Mouse (Mus musculus): ENCODE data around the gene Ppfibp2. TPM values are rescaled to one million over a fixed set of nuclear protein-coding genes. Genes with fewer than 3 reads are reported as not detected.

Ppfibp2 gene
- polyA plus RNA-seq, 1 experiment from 2014 or later, result 15.1 TPM

GRCm38 (mm10) chr7:107757308-107758151 is 162.5 kb downstream of the Ppfibp2 start, which contains the start of gene Cyb5r2:
Gene Cyb5r2 (minus strand): TSS chr7:107758032.
- H3K27ac ChIP-seq, result no peak within 1 kb of the TSS
- H3K27me3 ChIP-seq, result no peaks in the 10 kb centered on the region
- 9% methylated on average over 23 of the region's 23 CpGs for WGBS
- peak within 1 kb of the TSS; percentile 54 for H3K9ac ChIP-seq (replicated peaks)
- peak within 1 kb of the TSS; percentile 60 for H3K4me2 ChIP-seq
- H3K4me3 ChIP-seq (replicated peaks), result peak within 1 kb of the TSS; percentile 36
- no peaks in the 10 kb centered on the region for H3K9me3 ChIP-seq
- H3K4me1 ChIP-seq (replicated peaks), result peaks cover 8% of the 10 kb centered on the region; the same call in 1 of the 2 replicates
- H3K36me3 ChIP-seq, result no peaks in the 10 kb centered on the region
- peak; percentile 67; the same call in 1 of the 2 replicates for ATAC-seq (ENCODE audit: insufficient number of reproducible peaks, insufficient read depth, low FRiP score, low TSS enrichment, low read depth)

- WGBS, result 71% methylated on average over 6 of the region's 6 CpGs
- Histone ChIP-seq H3K36me3 (no peaks in the 10 kb centered on the region), H3K9me3 (no peaks in the 10 kb centered on the region), H3K4me3 (replicated peaks) (no peak overlapping the region), H3K27me3 (no peaks in the 10 kb centered on the region), H3K4me1 (replicated peaks) (no peaks in the 10 kb centered on the region), H3K9ac (replicated peaks) (no peak overlapping the region), H3K27ac (no peak overlapping the region), H3K4me2 (no peak overlapping the region)
- no peak for ATAC-seq (ENCODE audit: insufficient number of reproducible peaks, insufficient read depth, low FRiP score, low TSS enrichment, low read depth)
Measured at GRCm38 (mm10) chr7:107770812-107771211, 175.8 kb downstream of the Ppfibp2 start.

GRCm38 (mm10) chr7:107778216-107778615 is 183.2 kb downstream of the Ppfibp2 start:
- no peak overlapping the region for H3K4me3 ChIP-seq (replicated peaks)
- no peaks in the 10 kb centered on the region for H3K4me1 ChIP-seq (replicated peaks)
- no peaks in the 10 kb centered on the region for H3K27me3 ChIP-seq
- ATAC-seq (ENCODE audit: insufficient number of reproducible peaks, insufficient read depth, low FRiP score, low TSS enrichment, low read depth), result no peak
- H3K9me3 ChIP-seq, result no peaks in the 10 kb centered on the region
- H3K9ac ChIP-seq (replicated peaks), result no peak overlapping the region
- WGBS, result 81% methylated on average over 1 of the region's 1 CpGs
- no peaks in the 10 kb centered on the region for H3K36me3 ChIP-seq
- no peak overlapping the region for H3K4me2 ChIP-seq
- H3K27ac ChIP-seq, result no peak overlapping the region

DNA sequence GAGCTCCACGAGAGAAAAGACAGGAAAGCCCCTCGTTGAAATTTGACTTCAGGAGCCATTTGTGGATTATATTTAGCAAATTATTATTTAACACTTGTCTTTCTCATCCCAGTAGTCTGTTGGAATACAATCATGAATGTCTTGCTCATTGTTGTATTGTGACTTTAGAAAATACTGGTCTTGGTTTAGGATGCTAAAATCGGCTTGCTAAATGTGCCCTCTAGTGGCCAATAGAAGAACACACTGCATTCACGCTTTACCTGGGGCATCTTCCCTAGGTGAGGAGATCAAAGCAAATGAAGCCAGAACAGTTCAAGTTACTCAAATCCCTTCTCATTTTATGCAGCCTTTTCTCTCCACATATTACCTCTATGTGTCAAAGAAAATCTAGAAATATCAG is 184.6 kb downstream of the Ppfibp2 start:
- Histone ChIP-seq H3K27ac (no peak overlapping the region), H3K4me3 (replicated peaks) (no peak overlapping the region), H3K9ac (replicated peaks) (no peak overlapping the region), H3K27me3 (no peaks in the 10 kb centered on the region), H3K4me2 (no peak overlapping the region), H3K9me3 (no peaks in the 10 kb centered on the region), H3K36me3 (no peaks in the 10 kb centered on the region), H3K4me1 (replicated peaks) (no peaks in the 10 kb centered on the region)
- 42% methylated on average over 4 of the region's 4 CpGs for WGBS
- no peak for ATAC-seq (ENCODE audit: insufficient number of reproducible peaks, insufficient read depth, low FRiP score, low TSS enrichment, low read depth)

DNA sequence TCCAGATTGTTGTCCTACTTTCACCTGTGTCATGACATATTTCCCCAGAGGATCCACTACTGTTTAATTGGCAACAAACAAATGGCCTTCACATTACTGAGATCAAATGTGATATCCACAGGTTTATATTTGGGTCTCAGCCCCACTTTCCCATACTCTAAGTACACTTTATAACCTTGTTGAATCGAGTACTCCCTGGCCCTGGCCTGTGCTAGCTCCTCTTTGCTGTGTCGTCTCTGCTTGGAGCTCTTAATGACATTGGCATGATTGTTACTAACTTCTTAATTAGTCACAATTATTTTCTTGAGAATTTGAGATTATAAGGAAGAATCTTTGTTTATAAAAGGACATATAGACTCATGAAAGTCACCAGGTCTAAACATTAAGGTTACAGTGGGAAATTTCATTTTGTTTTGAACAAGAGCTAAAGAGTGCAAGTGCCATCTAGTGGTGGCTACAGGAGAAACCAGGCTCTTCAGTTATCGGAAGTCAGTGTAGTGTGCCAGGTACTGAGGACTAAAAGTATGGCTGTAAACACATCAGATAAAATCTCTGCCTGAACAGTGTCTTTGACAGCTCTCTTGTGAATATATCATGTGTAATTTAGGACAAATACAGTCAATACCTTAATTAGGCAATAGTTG is 193.1 kb downstream of the Ppfibp2 start:
- no peaks in the 10 kb centered on the region for H3K36me3 ChIP-seq
- ATAC-seq (ENCODE audit: insufficient number of reproducible peaks, insufficient read depth, low FRiP score, low TSS enrichment, low read depth), result no peak
- WGBS, result 60% methylated on average over 3 of the region's 3 CpGs
- no peaks in the 10 kb centered on the region for H3K9me3 ChIP-seq
- no peak overlapping the region for H3K4me2 ChIP-seq
- no peaks in the 10 kb centered on the region for H3K27me3 ChIP-seq
- no peak overlapping the region for H3K27ac ChIP-seq
- H3K9ac ChIP-seq (replicated peaks), result no peak overlapping the region
- no peak overlapping the region for H3K4me3 ChIP-seq (replicated peaks)
- H3K4me1 ChIP-seq (replicated peaks), result no peaks in the 10 kb centered on the region

DNA sequence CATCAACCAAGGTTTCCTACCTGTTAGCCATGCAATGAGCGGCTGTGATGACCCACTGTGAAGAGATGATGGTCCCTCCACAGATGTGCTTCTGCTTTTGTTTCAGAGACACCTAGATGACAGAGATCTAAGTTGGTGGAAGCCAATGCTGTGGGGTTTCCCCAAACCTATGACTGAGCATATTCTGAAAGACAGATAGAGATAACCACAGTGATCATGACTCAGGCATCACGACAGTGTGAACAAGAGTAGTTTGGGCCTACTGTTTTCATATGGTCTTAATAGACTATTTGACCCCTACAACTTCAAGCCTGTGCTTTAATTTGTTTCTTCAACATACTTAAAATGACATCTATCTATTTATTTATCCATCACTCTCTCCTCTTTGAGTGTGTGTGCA is 201.5 kb downstream of the Ppfibp2 start:
- Histone ChIP-seq H3K4me1 (replicated peaks) (no peaks in the 10 kb centered on the region), H3K27me3 (no peaks in the 10 kb centered on the region), H3K27ac (no peak overlapping the region), H3K9me3 (no peaks in the 10 kb centered on the region), H3K4me2 (no peak overlapping the region), H3K4me3 (replicated peaks) (no peak overlapping the region), H3K9ac (replicated peaks) (no peak overlapping the region), H3K36me3 (no peaks in the 10 kb centered on the region)
- ATAC-seq (ENCODE audit: insufficient number of reproducible peaks, insufficient read depth, low FRiP score, low TSS enrichment, low read depth), result no peak
- WGBS, result 82% methylated on average over 2 of the region's 2 CpGs

Other genes starting within 250 kb of the Ppfibp2 start
- 3.1 and 3.2 TPM in 2 replicates for gene Syt9, start 224.5 kb upstream of the Ppfibp2 start, polyA plus RNA-seq (2016; fragmentation: Nextera tagmentation; extraction: Ambion mirVana)
- 30.2 and 32.1 TPM in 2 replicates for gene Olfml1, start 27.8 kb upstream of the Ppfibp2 start, polyA plus RNA-seq (2016; fragmentation: Nextera tagmentation; extraction: Ambion mirVana)
- not detected in 2 replicates for gene 5330417H12Rik, start 30.0 kb downstream of the Ppfibp2 start, polyA plus RNA-seq (2016; fragmentation: Nextera tagmentation; extraction: Ambion mirVana)
- 0.16 and 0.37 TPM in 2 replicates for gene Cyb5r2, start 162.8 kb downstream of the Ppfibp2 start, polyA plus RNA-seq (2016; fragmentation: Nextera tagmentation; extraction: Ambion mirVana)
- gene Ovch2, start 206.0 kb downstream of the Ppfibp2 start, polyA plus RNA-seq (2016; fragmentation: Nextera tagmentation; extraction: Ambion mirVana), result not detected in 2 replicates
- not detected in 2 replicates for gene Olfr467, start 217.1 kb downstream of the Ppfibp2 start, polyA plus RNA-seq (2016; fragmentation: Nextera tagmentation; extraction: Ambion mirVana)
- not detected in 2 replicates for gene Olfr469, start 230.3 kb downstream of the Ppfibp2 start, polyA plus RNA-seq (2016; fragmentation: Nextera tagmentation; extraction: Ambion mirVana)

Data from limb, embryonic 12.5 days (tissue).